Mouse (Mus musculus): ENCODE results near the gene Naa38. TPM values are rescaled to one million over a fixed set of nuclear protein-coding genes. Genes with fewer than 3 reads are reported as not detected.

Naa38 gene
- polyA plus RNA-seq, 1 experiment from 2014 or later, result 83.9 TPM

- H3K9ac ChIP-seq (replicated peaks), result no peak overlapping the region
- ATAC-seq (no peak), DNase-seq (peak; percentile 13)
- H3K4me1 ChIP-seq (ENCODE audit: insufficient read depth), result peaks cover 7% of the 10 kb centered on the region
- no peak overlapping the region for H3K27ac ChIP-seq (ENCODE audit: low read depth)
- peaks cover 52% of the 10 kb centered on the region for H3K36me3 ChIP-seq (replicated peaks; ENCODE audit: insufficient read depth, low read length)
- TF ChIP-seq EP300 (IDR thresholded peaks at IDR 0.05; ENCODE audit: low read depth) (no peak), CTCF (IDR thresholded peaks at IDR 0.05; ENCODE audit: low read depth) (no peak)
- no peaks in the 10 kb centered on the region for H3K9me3 ChIP-seq (ENCODE audit: low read length)
- no peak overlapping the region for H3K4me2 ChIP-seq (ENCODE audit: low read depth, low read length)
- H3K4me3 ChIP-seq (ENCODE audit: low read depth, low read length), result no peak overlapping the region
- 84% methylated on average over 19 of the region's 19 CpGs for WGBS (ENCODE audit: insufficient replicate concordance)
- no peaks in the 10 kb centered on the region for H3K27me3 ChIP-seq (ENCODE audit: insufficient read depth, low read length)
Measured at GRCm38 (mm10) chr11:69406282-69406681, 11.0 kb downstream of the Naa38 start.

DNA sequence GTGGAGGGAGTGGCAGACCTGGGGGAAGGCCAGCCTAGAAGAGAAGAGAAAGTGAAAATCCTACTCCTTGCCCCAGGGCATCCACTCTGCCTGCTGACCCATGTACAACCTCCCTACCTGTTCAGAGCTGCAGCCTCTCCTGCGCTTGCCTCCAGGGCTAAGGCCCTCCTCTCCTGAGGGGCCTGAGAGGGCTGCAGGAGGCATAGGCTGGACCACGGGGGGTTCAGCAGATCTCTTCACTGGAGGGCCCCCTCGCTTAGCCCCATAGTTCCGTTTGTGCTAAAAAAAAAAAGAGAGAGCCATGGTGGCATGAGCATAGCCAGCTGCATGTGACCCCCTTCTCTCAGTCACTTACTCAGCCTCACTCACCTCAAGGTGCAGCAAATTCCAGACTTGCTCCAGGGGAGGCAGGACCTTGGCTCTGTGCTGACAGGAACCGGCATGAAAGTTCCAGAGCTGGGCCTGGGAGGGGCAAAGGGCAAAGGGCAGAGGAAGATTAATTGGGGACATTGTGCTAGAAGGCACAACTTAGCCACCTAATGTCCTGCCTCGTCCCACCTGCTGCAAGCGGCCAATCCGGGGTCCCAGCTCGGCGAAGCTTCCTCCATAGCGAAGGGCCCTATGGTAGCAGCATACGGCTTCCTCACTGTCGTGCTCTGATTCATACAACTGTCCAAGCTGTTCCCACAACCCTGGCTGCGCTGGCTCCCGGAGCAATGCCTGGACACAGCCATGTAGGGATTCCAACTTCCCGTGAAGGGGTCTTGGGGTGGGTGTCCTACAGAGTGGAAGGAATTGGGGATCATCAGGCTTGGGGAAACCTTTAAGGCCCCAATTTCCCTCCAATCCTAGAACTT, 11.8 kb downstream of the Naa38 start:
- WGBS (ENCODE audit: insufficient replicate concordance), result 80% methylated on average over 16 of the region's 16 CpGs
- no peak for DNase-seq
- TF ChIP-seq EP300 (IDR thresholded peaks at IDR 0.05; ENCODE audit: low read depth) (no peak), CTCF (IDR thresholded peaks at IDR 0.05; ENCODE audit: low read depth) (no peak)
- no peak for ATAC-seq
- H3K4me3 ChIP-seq (ENCODE audit: low read depth, low read length), result no peak overlapping the region
- H3K27ac ChIP-seq (ENCODE audit: low read depth), result no peak overlapping the region
- H3K9ac ChIP-seq (replicated peaks), result no peak overlapping the region
- no peak overlapping the region for H3K4me2 ChIP-seq (ENCODE audit: low read depth, low read length)
- H3K9me3 ChIP-seq (ENCODE audit: low read length), result no peaks in the 10 kb centered on the region
- peaks cover 11% of the 10 kb centered on the region for H3K4me1 ChIP-seq (ENCODE audit: insufficient read depth)
- no peaks in the 10 kb centered on the region for H3K27me3 ChIP-seq (ENCODE audit: insufficient read depth, low read length)
- peaks cover 45% of the 10 kb centered on the region for H3K36me3 ChIP-seq (replicated peaks; ENCODE audit: insufficient read depth, low read length)

DNA sequence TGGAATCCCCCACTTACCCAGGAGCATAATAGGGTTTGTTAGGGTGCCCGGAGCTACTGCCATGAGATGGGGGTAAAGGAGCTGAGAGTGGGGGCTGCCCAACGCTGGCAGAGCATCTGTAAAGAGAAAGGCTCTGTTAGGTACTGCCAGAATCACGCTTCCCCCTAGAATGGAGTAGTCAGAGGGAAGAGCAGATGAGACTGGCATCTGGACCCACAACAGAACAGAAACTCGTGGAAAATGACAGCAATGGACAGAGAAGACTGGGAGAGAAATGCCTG, 12.4 kb downstream of the Naa38 start:
- 88% methylated on average over 4 of the region's 4 CpGs for whole genome bisulfite sequencing (ENCODE audit: insufficient replicate concordance)

GRCm38 (mm10) chr11:69408541-69409377, 13.5 kb downstream of the Naa38 start:
- under 1% methylated on average over 33 of the region's 33 CpGs for WGBS (ENCODE audit: insufficient replicate concordance)
- H3K4me1 ChIP-seq (ENCODE audit: insufficient read depth), result peaks cover 28% of the 10 kb centered on the region
- peak; percentile 72 for ATAC-seq

More for the DNA sequence above, 12.4 kb downstream of the Naa38 start:
- Histone ChIP-seq H3K36me3 (replicated peaks; ENCODE audit: insufficient read depth, low read length) (peaks cover 45% of the 10 kb centered on the region), H3K9ac (replicated peaks) (peak overlapping the region; percentile 89), H3K27ac (ENCODE audit: low read depth) (no peak overlapping the region), H3K4me2 (ENCODE audit: low read depth, low read length) (peak overlapping the region; percentile 93; the same call in 1 of the 2 replicates), H3K9me3 (ENCODE audit: low read length) (no peaks in the 10 kb centered on the region), H3K4me1 (ENCODE audit: insufficient read depth) (peaks cover 17% of the 10 kb centered on the region), H3K27me3 (ENCODE audit: insufficient read depth, low read length) (no peaks in the 10 kb centered on the region), H3K4me3 (ENCODE audit: low read depth, low read length) (no peak overlapping the region)
- TF ChIP-seq EP300 (IDR thresholded peaks at IDR 0.05; ENCODE audit: low read depth) (no peak), CTCF (IDR thresholded peaks at IDR 0.05; ENCODE audit: low read depth) (no peak)
- ATAC-seq (no peak), DNase-seq (no peak)

DNA sequence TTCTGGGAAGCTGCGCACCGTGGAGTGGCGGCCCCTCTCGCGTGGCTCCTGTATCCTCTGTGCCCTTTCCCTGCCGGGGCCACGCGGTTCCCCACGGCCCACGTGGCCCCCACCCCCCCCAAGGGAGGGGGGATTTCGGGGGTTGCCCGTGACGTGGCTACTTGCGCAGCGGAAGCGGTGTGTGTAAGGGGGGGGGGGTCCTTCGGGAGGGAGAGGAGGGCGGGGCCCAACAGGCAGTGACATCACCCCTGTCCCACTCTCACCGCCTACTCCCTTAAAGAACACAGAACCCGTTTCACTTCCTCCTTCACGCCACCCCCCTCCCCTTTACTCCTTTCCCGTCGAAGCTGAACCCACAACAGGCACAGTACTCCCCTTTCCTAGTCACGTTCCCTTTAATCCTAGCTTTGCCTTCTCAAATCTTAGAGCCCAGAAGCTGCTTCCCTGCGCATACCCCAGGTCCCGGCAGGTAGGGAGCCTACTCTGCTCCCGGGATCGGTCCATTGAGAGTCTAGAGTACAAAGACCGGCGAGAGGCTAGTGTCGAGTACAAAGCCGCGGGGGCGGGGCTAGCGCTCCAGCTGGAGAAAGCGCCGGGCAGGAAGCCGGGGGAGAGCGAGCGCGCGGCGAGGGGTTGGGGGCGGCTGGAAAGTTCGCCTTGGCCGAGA, 14.2 kb downstream of the Naa38 start:
- Histone ChIP-seq H3K4me3 (ENCODE audit: low read depth, low read length) (peak overlapping the region; percentile 77), H3K4me2 (ENCODE audit: low read depth, low read length) (peak overlapping the region; percentile 93), H3K36me3 (replicated peaks; ENCODE audit: insufficient read depth, low read length) (peaks cover 31% of the 10 kb centered on the region), H3K9me3 (ENCODE audit: low read length) (no peaks in the 10 kb centered on the region), H3K27ac (ENCODE audit: low read depth) (peak overlapping the region; percentile 97), H3K4me1 (ENCODE audit: insufficient read depth) (peaks cover 33% of the 10 kb centered on the region), H3K27me3 (ENCODE audit: insufficient read depth, low read length) (no peaks in the 10 kb centered on the region), H3K9ac (replicated peaks) (peak overlapping the region; percentile 89)
- ATAC-seq, result peak; percentile 39
- under 1% methylated on average over 39 of the region's 46 CpGs for WGBS (ENCODE audit: insufficient replicate concordance)
- DNase-seq, result peak; percentile 90
- no peak for TF ChIP-seq EP300 (IDR thresholded peaks at IDR 0.05; ENCODE audit: low read depth)
- TF ChIP-seq CTCF (IDR thresholded peaks at IDR 0.05; ENCODE audit: low read depth), result no peak

More at GRCm38 (mm10) chr11:69408541-69409377, 13.5 kb downstream of the Naa38 start:
- H3K9me3 ChIP-seq (ENCODE audit: low read length), result no peaks in the 10 kb centered on the region
- H3K4me2 ChIP-seq (ENCODE audit: low read depth, low read length), result peak overlapping the region; percentile 93
- peak; percentile 82 for DNase-seq
- peak overlapping the region; percentile 97 for H3K27ac ChIP-seq (ENCODE audit: low read depth)
- H3K9ac ChIP-seq (replicated peaks), result peak overlapping the region; percentile 89
- TF ChIP-seq CTCF (IDR thresholded peaks at IDR 0.05; ENCODE audit: low read depth) (peak; percentile 27; the same call in 1 of the 2 replicates), EP300 (IDR thresholded peaks at IDR 0.05; ENCODE audit: low read depth) (0 out of 2 replicates have a peak, but pooled peaks have one; percentile 11)
- H3K27me3 ChIP-seq (ENCODE audit: insufficient read depth, low read length), result no peaks in the 10 kb centered on the region
- H3K36me3 ChIP-seq (replicated peaks; ENCODE audit: insufficient read depth, low read length), result peaks cover 39% of the 10 kb centered on the region
- peak overlapping the region; percentile 77 for H3K4me3 ChIP-seq (ENCODE audit: low read depth, low read length)

DNA sequence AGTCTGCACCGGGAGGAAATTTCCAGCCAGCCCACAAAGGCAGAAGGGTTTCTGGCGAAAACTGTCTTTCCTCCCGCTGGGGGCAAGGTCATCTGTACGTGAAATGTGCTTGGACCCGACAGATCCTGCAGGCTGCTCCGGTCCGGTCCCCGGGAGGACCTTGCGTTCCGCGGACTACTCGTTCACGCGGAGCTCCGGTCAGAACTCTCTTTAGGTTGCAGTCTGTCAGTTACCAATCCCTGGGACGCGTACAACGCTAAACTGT, 14.7 kb downstream of the Naa38 start:
- no peak for TF ChIP-seq CTCF (IDR thresholded peaks at IDR 0.05; ENCODE audit: low read depth)
- TF ChIP-seq EP300 (IDR thresholded peaks at IDR 0.05; ENCODE audit: low read depth), result no peak
- peak overlapping the region; percentile 77 for H3K4me3 ChIP-seq (ENCODE audit: low read depth, low read length)
- no peaks in the 10 kb centered on the region for H3K27me3 ChIP-seq (ENCODE audit: insufficient read depth, low read length)
- H3K4me2 ChIP-seq (ENCODE audit: low read depth, low read length), result peak overlapping the region; percentile 93
- DNase-seq (no peak), ATAC-seq (no peak)
- H3K4me1 ChIP-seq (ENCODE audit: insufficient read depth), result peaks cover 38% of the 10 kb centered on the region
- peak overlapping the region; percentile 97 for H3K27ac ChIP-seq (ENCODE audit: low read depth)
- H3K9me3 ChIP-seq (ENCODE audit: low read length), result no peaks in the 10 kb centered on the region
- H3K36me3 ChIP-seq (replicated peaks; ENCODE audit: insufficient read depth, low read length), result peaks cover 28% of the 10 kb centered on the region
- 0% methylated on average over 18 of the region's 18 CpGs for WGBS (ENCODE audit: insufficient replicate concordance)
- H3K9ac ChIP-seq (replicated peaks), result peak overlapping the region; percentile 89

Data from liver, postnatal 0 days (tissue).